Mouse (Mus musculus) hindbrain, embryonic 13.5 days (tissue): ENCODE results near the gene Mrps18c. TPM values are rescaled to one million over a fixed set of nuclear protein-coding genes. Genes with fewer than 3 reads are reported as not detected.

Source experiments
- ATAC-seq: fragments of 200-750 bp; cut with Nextera tagmentation; 2 replicates; pipeline ENCODE4 v1.8.0; 2017; ENCODE audit warnings: moderate TSS enrichment; ENCODE audit not compliant: low FRiP score
- H3K27ac ChIP-seq: fragments of 300-500 bp; sonication (generic); 2 replicates; pipeline ENCODE4 v1.5.1; 2015; ENCODE audit warnings: inconsistent platforms, mild to moderate bottlenecking, moderate library complexity
- H3K27me3 ChIP-seq: fragments of 300-500 bp; sonication (generic); 2 replicates; pipeline ENCODE4 v1.6.1; 2015; ENCODE audit warnings: mild to moderate bottlenecking, inconsistent platforms
- H3K36me3 ChIP-seq: fragments of 300-500 bp; sonication (generic); 2 replicates; pipeline ENCODE4 v1.6.1; 2015; ENCODE audit warnings: mild to moderate bottlenecking, inconsistent platforms
- H3K4me1 ChIP-seq: fragments of 300-500 bp; sonication (generic); replicated peaks from 2 replicates; pipeline ENCODE4 v1.6.1; 2015; ENCODE audit warnings: inconsistent platforms
- H3K4me2 ChIP-seq: fragments of 300-500 bp; sonication (generic); 2 replicates; pipeline ENCODE4 v1.6.1; 2015; ENCODE audit warnings: inconsistent platforms, mild to moderate bottlenecking, moderate library complexity
- H3K4me3 ChIP-seq: fragments of 300-500 bp; sonication (generic); 2 replicates; pipeline ENCODE4 v1.5.1; 2015; ENCODE audit warnings: mild to moderate bottlenecking, inconsistent platforms
- H3K9ac ChIP-seq: fragments of 300-500 bp; sonication (generic); 2 replicates; pipeline ENCODE4 v1.6.1; 2015; ENCODE audit warnings: mild to moderate bottlenecking, inconsistent platforms
- H3K9me3 ChIP-seq: fragments of 300-500 bp; sonication (generic); 2 replicates; pipeline ENCODE4 v1.6.1; 2016; ENCODE audit warnings: inconsistent platforms
- WGBS: fragments of 180-500 bp; shearing (Covaris S2); methylation state at CpG from one replicate; pipeline ENCODE4 v1.1.7; 2015; 5-methylcytosine and 5-hydroxymethylcytosine counted together
- polyA plus RNA-seq: library from polyadenylated mRNA; unstranded; fragments of >200 nt; fragmentation: Nextera tagmentation; extraction: Ambion mirVana; gene quantifications from 2 replicates; pipeline ENCODE4 v1.2.1, GENCODE M21; 2015

The Mrps18c gene
- polyA plus RNA-seq: 171 and 184 TPM in 2 replicates

DNA sequence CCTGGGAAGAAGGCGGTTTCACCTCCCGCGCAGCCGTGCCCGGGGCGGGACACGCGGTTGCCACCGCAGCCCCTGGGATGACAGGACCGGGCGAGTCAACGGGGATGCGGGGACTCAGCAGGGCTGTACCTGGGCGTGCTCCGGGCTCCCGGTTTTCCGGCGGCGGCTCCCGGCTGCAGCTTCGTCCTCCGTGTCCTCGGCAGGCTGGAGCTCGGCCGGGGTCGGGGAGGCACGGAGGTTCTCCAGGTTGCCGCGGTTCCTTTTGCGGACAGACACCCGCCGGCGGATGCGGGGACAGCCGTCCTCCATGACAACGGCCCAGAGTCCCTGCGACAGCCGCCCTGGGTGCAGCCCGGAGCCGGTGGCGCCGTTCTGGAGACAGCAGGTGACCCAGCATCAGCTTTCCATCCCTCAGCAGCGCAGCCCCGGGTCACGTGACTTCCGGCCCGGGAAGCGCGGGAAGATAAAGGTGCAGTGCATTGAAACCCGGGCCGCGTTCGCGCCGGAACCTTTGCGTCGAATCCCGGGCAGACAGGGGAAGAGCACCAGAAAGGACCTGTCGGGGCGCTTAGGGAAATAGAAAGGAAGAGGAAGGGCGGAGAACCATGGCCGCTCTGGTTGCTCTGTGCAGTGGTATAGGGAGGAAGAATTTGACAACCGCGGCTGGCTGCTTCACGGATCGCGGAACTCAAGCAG is at the start of gene Mrps18c, which contains the start of gene Helq:
TSS of gene Mrps18c (plus strand) at position 463 of the 696 bp plus-strand sequence.
TSS of gene Helq (minus strand) at position 434 of the 696 bp plus-strand sequence.
- H3K9ac ChIP-seq: peak within 1 kb of the TSS; percentile 93
- H3K4me2 ChIP-seq: peak within 1 kb of the TSS; percentile 87
- H3K36me3 ChIP-seq: peaks cover 36% of the 10 kb centered on the region
- peaks cover 18% of the 10 kb centered on the region for H3K4me1 ChIP-seq
- no peaks in the 10 kb centered on the region for H3K27me3 ChIP-seq
- ATAC-seq: peak; percentile 98
- H3K4me3 ChIP-seq: peak within 1 kb of the TSS; percentile 87
- peak within 1 kb of the TSS; percentile 69 for H3K27ac ChIP-seq
- H3K9me3 ChIP-seq: no peaks in the 10 kb centered on the region
- under 1% methylated on average over 67 of the region's 67 CpGs for WGBS

DNA sequence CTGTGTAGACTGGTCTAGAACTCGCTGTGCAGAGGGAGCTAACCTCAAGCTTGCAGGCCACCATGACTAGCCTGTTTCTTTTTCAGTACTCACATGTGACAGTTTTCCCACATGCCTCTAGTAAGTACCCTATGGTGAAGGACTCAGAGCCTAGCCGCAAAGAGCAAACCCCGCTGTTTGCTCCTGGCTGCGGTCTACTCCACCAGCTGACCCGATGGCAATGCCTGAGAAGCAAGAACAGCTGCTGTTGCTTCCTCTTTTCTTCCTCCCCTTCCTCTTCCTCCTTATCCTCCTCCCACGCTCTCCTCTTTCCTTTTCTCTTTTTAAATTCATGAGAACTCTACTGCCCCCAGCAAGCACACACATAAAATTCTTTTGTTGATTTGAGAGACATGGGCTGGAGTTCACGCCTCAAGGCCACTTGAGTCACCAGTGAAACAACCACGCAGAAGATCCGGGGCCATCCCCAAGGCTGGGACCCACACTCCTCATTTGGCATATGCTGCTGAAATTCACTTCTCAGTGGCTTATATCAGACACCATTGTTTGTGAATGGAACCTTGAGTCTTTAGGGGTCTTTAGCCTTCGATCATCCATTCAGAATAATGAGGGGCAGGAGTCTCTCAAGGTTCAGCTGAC is 47.7 kb upstream of the Mrps18c start:
- no peaks in the 10 kb centered on the region for H3K9me3 ChIP-seq
- H3K4me3 ChIP-seq: no peak overlapping the region
- H3K4me1 ChIP-seq: peaks cover 15% of the 10 kb centered on the region
- H3K27ac ChIP-seq: no peak overlapping the region
- H3K36me3 ChIP-seq: no peaks in the 10 kb centered on the region
- H3K9ac ChIP-seq: no peak overlapping the region
- no peak overlapping the region for H3K4me2 ChIP-seq
- ATAC-seq: no peak
- H3K27me3 ChIP-seq: no peaks in the 10 kb centered on the region
- WGBS: 86% methylated on average over 10 of the region's 10 CpGs

DNA sequence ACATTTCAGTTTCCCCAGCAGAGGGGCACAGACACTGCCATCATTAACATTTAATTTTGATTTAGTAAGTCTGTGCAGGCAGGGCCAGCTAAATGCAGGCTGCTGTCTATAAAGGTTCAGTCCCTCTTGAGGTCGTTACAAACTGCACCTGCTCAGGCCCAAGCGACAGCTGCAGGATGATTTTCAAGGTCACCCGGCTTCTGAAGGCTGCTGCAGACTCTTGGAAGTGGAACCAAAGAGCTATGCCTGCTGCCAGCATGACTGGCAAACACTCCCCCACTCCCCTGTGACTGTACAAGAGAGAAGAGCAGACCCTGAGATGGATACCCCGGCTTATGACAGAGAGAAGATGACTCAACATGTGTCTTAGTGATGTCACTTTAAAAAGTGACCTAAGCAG is 46.8 kb upstream of the Mrps18c start:
- no peak overlapping the region for H3K4me2 ChIP-seq
- H3K27ac ChIP-seq: no peak overlapping the region
- peak; percentile 36; the same call in 1 of the 2 replicates for ATAC-seq
- H3K27me3 ChIP-seq: no peaks in the 10 kb centered on the region
- 51% methylated on average over 4 of the region's 4 CpGs for WGBS
- no peaks in the 10 kb centered on the region for H3K9me3 ChIP-seq
- peaks cover 15% of the 10 kb centered on the region for H3K4me1 ChIP-seq
- H3K9ac ChIP-seq: no peak overlapping the region
- no peaks in the 10 kb centered on the region for H3K36me3 ChIP-seq
- no peak overlapping the region for H3K4me3 ChIP-seq

DNA sequence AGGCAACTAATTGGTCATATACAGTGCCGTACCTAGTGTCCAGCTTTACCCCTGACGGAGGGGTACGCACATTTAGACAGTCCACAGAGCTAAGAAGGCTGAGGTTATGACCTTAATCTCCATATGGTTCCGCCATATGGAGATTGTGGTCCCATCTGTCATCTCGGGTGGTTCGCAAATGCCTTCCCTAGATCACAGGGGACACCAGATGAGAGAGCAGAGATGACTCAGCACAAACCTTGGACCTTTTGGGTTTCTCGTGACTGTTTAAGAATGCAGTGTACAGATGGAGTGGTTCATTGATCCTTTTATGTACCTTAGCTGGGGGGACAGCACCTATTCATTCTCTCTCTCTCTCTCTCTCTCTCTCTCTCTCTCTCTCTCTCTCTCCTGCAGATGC is 45.0 kb upstream of the Mrps18c start:
- H3K36me3 ChIP-seq: no peaks in the 10 kb centered on the region

DNA sequence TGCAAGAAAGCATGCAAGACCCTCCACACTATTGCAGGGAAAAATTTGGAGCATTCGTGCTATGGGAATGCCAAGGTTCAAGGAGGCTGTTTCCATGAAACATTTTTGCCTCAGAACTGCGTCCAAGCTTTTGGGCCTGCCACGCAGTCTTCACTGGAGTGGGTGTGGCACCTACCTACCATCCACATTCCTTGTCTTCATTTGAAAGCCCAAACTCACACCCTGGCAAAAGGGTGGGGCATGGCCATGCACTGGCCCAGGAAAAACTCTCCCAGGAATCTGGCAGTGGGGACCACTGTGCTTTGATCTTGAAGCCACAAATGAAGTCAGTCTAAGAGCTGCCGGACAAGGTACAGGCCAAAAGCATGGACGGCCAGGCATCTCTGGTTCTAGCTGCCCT is 40.3 kb upstream of the Mrps18c start:
- Histone ChIP-seq H3K4me3 (no peak overlapping the region), H3K27ac (no peak overlapping the region), H3K9ac (no peak overlapping the region), H3K36me3 (peaks cover 23% of the 10 kb centered on the region), H3K27me3 (no peaks in the 10 kb centered on the region), H3K4me1 (peaks cover 5% of the 10 kb centered on the region), H3K9me3 (no peaks in the 10 kb centered on the region), H3K4me2 (no peak overlapping the region)
- 96% methylated on average over 5 of the region's 5 CpGs for WGBS
- no peak for ATAC-seq

More for the DNA sequence above, 45.0 kb upstream of the Mrps18c start:
- no peak overlapping the region for H3K27ac ChIP-seq
- no peak overlapping the region for H3K4me2 ChIP-seq
- WGBS: 34% methylated on average over 7 of the region's 7 CpGs
- H3K4me3 ChIP-seq: no peak overlapping the region
- no peaks in the 10 kb centered on the region for H3K27me3 ChIP-seq
- peaks cover 15% of the 10 kb centered on the region for H3K4me1 ChIP-seq
- H3K9me3 ChIP-seq: no peaks in the 10 kb centered on the region
- no peak overlapping the region for H3K9ac ChIP-seq
- ATAC-seq: no peak

DNA sequence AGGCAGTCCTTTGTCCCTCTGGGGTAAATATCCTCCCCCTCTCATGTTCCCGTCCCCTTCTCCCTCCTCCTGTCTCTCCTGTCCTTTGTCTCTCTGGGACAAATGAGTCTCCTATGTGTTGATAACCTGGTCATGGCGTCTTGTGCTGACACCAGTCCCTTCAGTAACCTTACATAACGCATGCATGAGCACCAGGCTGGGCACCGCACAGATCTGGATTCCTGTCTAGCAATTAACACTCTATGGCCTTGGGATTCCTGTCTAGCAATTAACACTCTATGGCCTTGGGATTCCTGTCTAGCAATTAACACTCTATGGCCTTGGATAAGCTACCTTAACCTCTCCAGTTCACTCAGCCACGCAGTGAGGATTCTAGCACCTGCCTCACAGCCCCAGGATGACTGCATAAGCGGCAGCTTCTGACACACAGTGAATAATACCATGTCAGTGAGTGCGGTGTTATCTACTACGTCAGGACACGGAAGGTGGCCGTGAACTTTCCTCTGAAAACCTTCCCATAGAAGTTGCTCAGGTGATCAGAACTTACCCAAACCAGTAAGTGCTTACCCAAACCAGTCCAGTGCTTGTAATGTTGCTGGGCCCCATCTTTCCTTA is 38.3 kb upstream of the Mrps18c start:
- Histone ChIP-seq H3K4me3 (no peak overlapping the region), H3K27ac (no peak overlapping the region), H3K9me3 (no peaks in the 10 kb centered on the region), H3K9ac (no peak overlapping the region), H3K4me1 (no peaks in the 10 kb centered on the region), H3K27me3 (no peaks in the 10 kb centered on the region), H3K36me3 (peaks cover 43% of the 10 kb centered on the region), H3K4me2 (no peak overlapping the region)
- 83% methylated on average over 10 of the region's 10 CpGs for WGBS
- no peak for ATAC-seq

DNA sequence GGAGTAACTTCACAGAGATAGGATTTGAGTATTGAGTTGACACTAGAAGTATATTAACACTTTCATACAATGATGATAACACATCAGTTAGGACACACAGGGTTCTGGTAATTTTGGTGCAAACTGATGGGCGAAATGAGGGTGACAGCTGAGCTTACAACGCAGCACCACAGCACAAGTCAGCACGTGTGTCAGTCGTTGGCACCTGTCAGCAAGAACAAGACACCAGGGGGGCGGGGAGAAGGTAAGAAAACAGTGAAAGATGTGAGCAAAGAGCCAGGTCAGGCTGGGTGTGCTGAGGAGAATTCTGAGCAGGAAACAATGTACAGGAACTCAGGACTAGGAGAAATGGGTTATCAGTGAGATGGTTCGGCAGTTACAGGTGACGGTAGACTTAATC is 36.7 kb upstream of the Mrps18c start:
- Histone ChIP-seq H3K4me3 (no peak overlapping the region), H3K9me3 (no peaks in the 10 kb centered on the region), H3K4me1 (no peaks in the 10 kb centered on the region), H3K36me3 (peaks cover 59% of the 10 kb centered on the region), H3K27me3 (no peaks in the 10 kb centered on the region), H3K27ac (no peak overlapping the region), H3K9ac (no peak overlapping the region), H3K4me2 (no peak overlapping the region)
- no peak for ATAC-seq
- 98% methylated on average over 7 of the region's 7 CpGs for WGBS

DNA sequence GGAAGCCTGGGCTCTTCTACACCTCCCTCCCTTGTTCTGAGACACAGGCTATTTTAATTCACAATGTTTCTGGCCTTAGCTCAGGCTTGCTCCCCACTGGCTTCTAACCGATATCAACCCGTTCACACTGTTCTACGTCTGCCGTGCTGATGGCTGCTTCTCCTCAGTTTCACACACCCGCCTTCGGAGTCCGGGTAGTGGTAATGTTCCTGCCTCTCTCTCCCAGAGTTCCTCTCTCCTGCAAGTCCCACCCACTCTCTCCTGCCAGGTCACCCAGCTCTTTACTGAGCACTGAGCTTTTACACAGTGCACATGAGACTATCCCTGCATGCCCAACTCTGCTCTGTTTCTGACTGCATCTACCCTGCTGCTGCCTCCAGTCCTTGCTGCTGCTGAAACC is 32.4 kb upstream of the Mrps18c start:
- peaks cover 93% of the 10 kb centered on the region for H3K36me3 ChIP-seq

DNA sequence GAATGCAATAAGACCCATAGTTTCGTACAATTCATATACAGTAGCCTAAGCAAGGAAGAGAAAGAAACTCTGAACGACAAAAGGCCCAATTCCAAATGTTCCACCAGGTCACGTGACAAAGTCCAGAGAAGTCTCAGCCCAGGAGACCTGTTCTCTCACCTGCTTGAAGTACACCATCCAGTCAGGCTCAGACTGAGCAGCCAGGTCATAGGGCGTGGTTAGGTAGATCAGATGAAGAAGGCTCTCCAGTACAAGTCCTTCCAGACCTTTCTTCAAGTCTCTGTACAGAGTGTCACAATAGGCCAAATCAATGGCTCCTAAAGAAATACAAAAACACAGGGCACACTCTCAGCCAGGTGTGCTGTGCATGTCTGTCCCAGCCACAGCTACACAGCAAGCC is 26.9 kb upstream of the Mrps18c start:
- WGBS: 97% methylated on average over 4 of the region's 4 CpGs
- H3K9ac ChIP-seq: no peak overlapping the region
- ATAC-seq: no peak
- no peaks in the 10 kb centered on the region for H3K9me3 ChIP-seq
- H3K36me3 ChIP-seq: peaks cover 90% of the 10 kb centered on the region
- H3K4me2 ChIP-seq: no peak overlapping the region
- no peaks in the 10 kb centered on the region for H3K4me1 ChIP-seq
- no peak overlapping the region for H3K27ac ChIP-seq
- no peaks in the 10 kb centered on the region for H3K27me3 ChIP-seq
- no peak overlapping the region for H3K4me3 ChIP-seq

More for the DNA sequence above, 32.4 kb upstream of the Mrps18c start:
- no peak overlapping the region for H3K27ac ChIP-seq
- no peak overlapping the region for H3K4me3 ChIP-seq
- H3K4me1 ChIP-seq: no peaks in the 10 kb centered on the region
- WGBS: 94% methylated on average over 7 of the region's 7 CpGs
- H3K9me3 ChIP-seq: no peaks in the 10 kb centered on the region
- ATAC-seq: no peak
- H3K4me2 ChIP-seq: no peak overlapping the region
- no peaks in the 10 kb centered on the region for H3K27me3 ChIP-seq
- no peak overlapping the region for H3K9ac ChIP-seq

DNA sequence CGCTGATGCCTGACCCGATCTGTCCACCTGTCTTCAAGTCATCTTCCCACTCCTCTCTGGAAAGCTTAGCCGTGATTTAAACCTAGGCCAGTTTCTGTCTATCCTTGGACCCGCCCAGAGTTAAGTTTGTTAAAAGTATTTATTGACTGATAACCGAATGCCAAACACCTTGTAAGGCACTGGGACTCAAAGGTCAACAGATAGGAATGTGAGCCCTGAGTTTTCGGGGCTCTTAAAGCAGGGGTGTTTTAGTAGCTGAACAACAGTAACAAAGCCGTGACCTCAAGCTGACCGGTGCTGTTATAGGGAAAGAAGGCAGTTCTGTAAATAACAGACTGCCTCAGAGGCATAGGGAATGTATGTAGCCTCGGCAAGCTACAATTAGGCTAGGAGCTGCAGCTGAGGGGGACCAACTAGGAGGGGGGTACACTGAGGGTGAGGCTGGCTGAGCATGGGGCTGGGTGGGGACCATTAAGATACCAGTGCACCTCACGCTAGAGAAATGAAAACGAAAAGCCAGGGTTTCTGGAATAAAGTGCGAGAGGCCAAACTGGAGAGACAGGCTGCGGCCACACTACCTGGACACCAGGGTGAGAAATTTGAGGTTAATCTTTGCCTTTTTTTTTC is 22.5 kb upstream of the Mrps18c start:
- ATAC-seq: no peak
- Histone ChIP-seq H3K9me3 (no peaks in the 10 kb centered on the region), H3K36me3 (peaks cover 82% of the 10 kb centered on the region), H3K27me3 (no peaks in the 10 kb centered on the region), H3K9ac (no peak overlapping the region), H3K4me2 (no peak overlapping the region), H3K4me1 (no peaks in the 10 kb centered on the region), H3K27ac (no peak overlapping the region), H3K4me3 (no peak overlapping the region)
- 91% methylated on average over 13 of the region's 13 CpGs for WGBS

DNA sequence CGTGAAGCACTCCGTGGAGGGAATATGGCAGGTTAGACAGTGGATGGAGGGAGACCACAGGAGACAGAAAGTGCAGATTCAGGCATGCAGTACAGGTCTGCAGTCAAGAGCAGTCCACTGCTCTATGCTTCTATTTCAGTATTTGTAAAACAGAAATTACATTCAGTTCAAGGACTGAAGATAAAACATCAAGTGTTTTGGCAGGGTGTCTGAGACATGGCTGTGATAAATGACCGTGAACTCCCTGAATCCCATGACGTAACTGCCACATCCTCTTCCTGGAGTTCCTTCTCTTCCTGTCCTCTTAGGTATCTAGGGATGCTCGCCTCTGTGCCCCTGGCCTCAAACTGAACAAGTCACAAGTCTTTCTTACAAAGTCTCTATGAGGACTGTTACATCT is 21.5 kb upstream of the Mrps18c start:
- Histone ChIP-seq H3K36me3 (peaks cover 82% of the 10 kb centered on the region), H3K4me1 (no peaks in the 10 kb centered on the region), H3K4me3 (no peak overlapping the region), H3K9me3 (no peaks in the 10 kb centered on the region), H3K4me2 (no peak overlapping the region), H3K27me3 (no peaks in the 10 kb centered on the region), H3K27ac (no peak overlapping the region), H3K9ac (no peak overlapping the region)
- no peak for ATAC-seq
- WGBS: 96% methylated on average over 5 of the region's 5 CpGs

DNA sequence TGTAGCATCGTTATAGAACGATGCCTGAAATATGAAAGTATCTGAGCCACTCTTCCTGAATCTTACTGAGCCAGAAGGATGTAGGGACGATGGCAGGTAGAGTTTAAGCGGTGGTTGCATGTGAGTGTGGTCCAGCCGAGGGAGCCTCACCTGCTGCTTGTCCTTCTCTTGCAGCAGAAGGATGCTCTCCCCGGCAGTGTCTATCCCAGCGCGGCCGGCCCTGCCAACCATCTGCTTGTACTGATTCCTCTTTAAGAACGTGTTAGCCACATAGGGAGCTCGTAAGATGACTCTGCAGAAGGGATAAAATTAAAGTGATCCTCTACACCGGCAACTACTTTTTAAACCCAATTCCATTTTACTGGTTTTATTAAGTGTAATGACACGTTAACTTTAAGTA is 19.4 kb upstream of the Mrps18c start:
- Histone ChIP-seq H3K4me1 (no peaks in the 10 kb centered on the region), H3K9ac (no peak overlapping the region), H3K27me3 (no peaks in the 10 kb centered on the region), H3K4me2 (no peak overlapping the region), H3K4me3 (no peak overlapping the region), H3K36me3 (peaks cover 84% of the 10 kb centered on the region), H3K9me3 (no peaks in the 10 kb centered on the region), H3K27ac (no peak overlapping the region)
- 95% methylated on average over 13 of the region's 13 CpGs for WGBS
- ATAC-seq: no peak
